Mouse (Mus musculus) neutrophil, adult 65 days (primary cell): ENCODE data around the gene Sult6b2. TPM values are rescaled to one million over a fixed set of nuclear protein-coding genes. Genes with fewer than 3 reads are reported as not detected.

ENCODE experiments used
- total RNA-seq: library from RNA; stranded (reverse); gene quantifications from 2 replicates; pipeline ENCODE4 v1.2.4, GENCODE M21; 2023

Gene Sult6b2
- total RNA-seq, result 0.64 TPM in 1 of 2 replicates, not detected in the other

GRCm38 (mm10) chr6:142804402-142804801, at the start of gene Sult6b2:
Gene Sult6b2, minus strand, starts transcription at chr6:142804502.

GRCm38 (mm10) chr6:142756507-142757333, 47.6 kb downstream of the Sult6b2 start, which contains the start of gene Cmas:
Gene Cmas, plus strand, starts transcription at chr6:142756686.

Other genes starting within 250 kb of the Sult6b2 start
- gene Kcnj8, start 232.9 kb downstream of the Sult6b2 start, total RNA-seq, result 0.25 TPM in 1 of 2 replicates, not detected in the other
- gene Abcc9, start 102.2 kb downstream of the Sult6b2 start, total RNA-seq, result 0.13 and 0.18 TPM in 2 replicates
- 33.8 and 36.8 TPM in 2 replicates for gene Cmas, start 47.8 kb downstream of the Sult6b2 start, total RNA-seq
- gene St8sia1, start 159.9 kb upstream of the Sult6b2 start, total RNA-seq, result 34.3 and 36.7 TPM in 2 replicates